Mouse (Mus musculus) heart, embryonic 12.5 days (tissue): ENCODE data around the gene Atp2a1. TPM values are rescaled to one million over a fixed set of nuclear protein-coding genes. Genes with fewer than 3 reads are reported as not detected.

Experiments used
- ATAC-seq: fragments of 200-750 bp; cut with Nextera tagmentation; 2 replicates; pipeline ENCODE4 v1.8.0; 2017; ENCODE audit warnings: moderate TSS enrichment, moderate library complexity; ENCODE audit not compliant: insufficient number of reproducible peaks, low FRiP score
- H3K27ac ChIP-seq: fragments of 300-500 bp; sonication (generic); 2 replicates; pipeline ENCODE4 v1.5.1; 2016; ENCODE audit warnings: mild to moderate bottlenecking, moderate library complexity; ENCODE audit not compliant: poor library complexity, severe bottlenecking
- H3K27me3 ChIP-seq: fragments of 300-500 bp; sonication (generic); replicated peaks from 2 replicates; pipeline ENCODE4 v1.6.1; 2016; ENCODE audit warnings: mild to moderate bottlenecking, moderate library complexity
- H3K36me3 ChIP-seq: fragments of 300-500 bp; sonication (generic); 2 replicates; pipeline ENCODE4 v1.6.1; 2016; ENCODE audit warnings: mild to moderate bottlenecking, moderate library complexity
- H3K4me1 ChIP-seq: fragments of 300-500 bp; sonication (generic); replicated peaks from 2 replicates; pipeline ENCODE4 v1.6.1; 2016; ENCODE audit warnings: mild to moderate bottlenecking
- H3K4me2 ChIP-seq: fragments of 300-500 bp; sonication (generic); 2 replicates; pipeline ENCODE4 v1.6.1; 2016; ENCODE audit warnings: mild to moderate bottlenecking, moderate library complexity
- H3K4me3 ChIP-seq: fragments of 300-500 bp; sonication (generic); 2 replicates; pipeline ENCODE4 v1.5.1; 2016; ENCODE audit warnings: mild to moderate bottlenecking
- H3K9ac ChIP-seq: fragments of 300-500 bp; sonication (generic); 2 replicates; pipeline ENCODE4 v1.6.1; 2016; ENCODE audit warnings: mild to moderate bottlenecking, moderate library complexity
- H3K9me3 ChIP-seq: fragments of 300-500 bp; sonication (generic); replicated peaks from 2 replicates; pipeline ENCODE4 v1.6.1; 2016; ENCODE audit warnings: mild to moderate bottlenecking, moderate library complexity
- WGBS: fragments of 180-500 bp; shearing (Covaris S2); methylation state at CpG from one replicate; pipeline ENCODE4 v1.1.7; 2016; 5-methylcytosine and 5-hydroxymethylcytosine counted together
- polyA plus RNA-seq: library from polyadenylated mRNA; unstranded; fragments of >200 nt; fragmentation: Nextera tagmentation; extraction: Ambion mirVana; gene quantifications from 2 replicates; pipeline ENCODE4 v1.2.1, GENCODE M21; 2016

The Atp2a1 gene
- polyA plus RNA-seq, 1 experiment from 2014 or later, result 3.2 TPM

GRCm38 (mm10) chr7:126472306-126472705 is 9.4 kb upstream of the Atp2a1 start:
- H3K9ac ChIP-seq, result no peak overlapping the region

DNA sequence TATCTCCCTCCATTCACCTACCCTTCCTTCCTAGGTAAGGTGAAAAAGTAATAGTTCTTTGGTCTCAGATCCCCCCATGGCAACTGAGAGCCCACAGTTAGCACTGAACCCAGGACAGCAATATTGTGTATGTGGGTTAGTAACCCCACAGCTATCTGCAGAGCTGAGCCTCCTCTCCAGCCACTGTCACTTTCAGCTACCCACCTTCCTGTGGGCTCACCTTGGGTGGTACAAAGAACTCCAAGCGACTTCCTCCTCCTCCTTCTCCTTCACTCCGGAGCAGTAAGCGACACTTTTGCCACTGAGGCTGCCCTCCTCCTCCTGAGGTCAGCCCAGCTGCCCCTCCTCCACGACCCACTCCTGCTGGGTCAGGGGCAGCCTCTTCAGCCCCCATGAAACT is 8.9 kb upstream of the Atp2a1 start:
- 75% methylated on average over 4 of the region's 4 CpGs for WGBS
- Histone ChIP-seq H3K4me2 (no peak overlapping the region), H3K4me1 (peaks cover 29% of the 10 kb centered on the region), H3K9ac (no peak overlapping the region), H3K4me3 (no peak overlapping the region), H3K27ac (no peak overlapping the region), H3K27me3 (no peaks in the 10 kb centered on the region), H3K9me3 (no peaks in the 10 kb centered on the region), H3K36me3 (peaks cover 60% of the 10 kb centered on the region)
- no peak for ATAC-seq

More at GRCm38 (mm10) chr7:126472306-126472705, 9.4 kb upstream of the Atp2a1 start:
- H3K27ac ChIP-seq, result no peak overlapping the region
- H3K4me3 ChIP-seq, result no peak overlapping the region
- 87% methylated on average over 13 of the region's 13 CpGs for WGBS
- H3K27me3 ChIP-seq, result no peaks in the 10 kb centered on the region
- no peaks in the 10 kb centered on the region for H3K9me3 ChIP-seq
- peaks cover 29% of the 10 kb centered on the region for H3K4me1 ChIP-seq
- no peak overlapping the region for H3K4me2 ChIP-seq
- no peak for ATAC-seq
- peaks cover 56% of the 10 kb centered on the region for H3K36me3 ChIP-seq

GRCm38 (mm10) chr7:126471361-126471760 is 8.5 kb upstream of the Atp2a1 start:
- peaks cover 33% of the 10 kb centered on the region for H3K4me1 ChIP-seq
- no peak for ATAC-seq
- no peaks in the 10 kb centered on the region for H3K27me3 ChIP-seq
- H3K4me2 ChIP-seq, result no peak overlapping the region
- H3K27ac ChIP-seq, result no peak overlapping the region
- 89% methylated on average over 5 of the region's 5 CpGs for WGBS
- no peak overlapping the region for H3K9ac ChIP-seq
- no peaks in the 10 kb centered on the region for H3K9me3 ChIP-seq
- no peak overlapping the region for H3K4me3 ChIP-seq
- H3K36me3 ChIP-seq, result peaks cover 65% of the 10 kb centered on the region

DNA sequence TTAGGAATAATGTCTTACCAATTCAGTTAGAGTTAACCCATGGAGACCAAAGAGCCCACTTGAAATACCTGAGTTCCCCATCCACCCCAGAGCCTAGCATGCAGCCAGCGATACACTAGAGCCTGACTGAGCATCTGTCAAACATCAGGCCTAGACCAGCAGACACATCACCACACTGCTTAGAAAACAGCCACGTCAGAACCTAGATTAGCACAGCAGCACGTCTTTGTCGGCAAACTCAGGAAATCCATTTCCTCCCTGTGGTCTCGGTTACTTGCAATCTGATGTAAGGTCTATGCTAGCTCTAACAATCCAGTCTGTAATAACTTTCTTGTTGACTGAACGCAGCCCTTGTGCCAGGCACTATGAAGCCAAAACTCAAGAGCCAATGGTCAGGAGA is 7.2 kb upstream of the Atp2a1 start:
- Histone ChIP-seq H3K4me2 (no peak overlapping the region), H3K9me3 (no peaks in the 10 kb centered on the region), H3K4me3 (no peak overlapping the region), H3K27me3 (no peaks in the 10 kb centered on the region), H3K4me1 (peaks cover 39% of the 10 kb centered on the region), H3K27ac (no peak overlapping the region), H3K9ac (no peak overlapping the region), H3K36me3 (peaks cover 68% of the 10 kb centered on the region)
- no peak for ATAC-seq
- 45% methylated on average over 6 of the region's 6 CpGs for WGBS

DNA sequence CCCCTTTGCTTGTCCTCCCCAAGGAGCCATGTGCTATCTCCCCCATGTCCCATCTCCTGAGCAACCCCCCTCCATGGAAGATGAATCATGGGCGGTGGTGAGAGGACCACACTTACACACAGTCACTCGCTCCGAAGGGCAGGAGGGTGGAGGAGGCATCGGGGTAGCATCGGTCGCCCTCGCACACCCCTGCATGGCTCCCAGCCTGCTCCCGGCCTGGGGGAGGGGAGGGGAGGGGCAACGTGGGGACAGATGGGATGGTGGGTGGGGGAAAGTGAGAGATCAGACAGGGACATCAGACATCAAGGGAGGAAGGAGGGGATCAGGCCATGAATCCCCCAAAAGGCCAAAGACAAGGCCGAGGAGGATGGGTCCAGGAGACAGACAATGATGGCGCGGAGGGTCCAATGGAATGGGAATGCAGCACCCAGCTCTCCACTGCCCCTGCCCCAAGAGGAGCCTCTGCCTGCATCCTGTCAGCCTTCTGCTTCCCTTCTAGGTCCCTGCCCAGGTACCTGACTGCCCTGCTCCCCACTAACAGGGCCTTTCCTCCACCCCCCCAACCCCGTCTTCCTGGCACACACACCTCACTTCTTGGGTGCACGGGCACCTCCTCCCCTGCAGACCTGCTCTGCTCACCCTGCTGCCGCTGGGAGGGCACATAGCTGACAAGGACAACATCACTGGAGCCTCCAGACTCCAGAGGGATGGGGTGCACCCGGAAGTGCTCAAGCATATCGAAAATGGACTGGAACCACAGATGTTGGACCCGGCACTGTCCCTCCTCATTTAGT is 5.1 kb upstream of the Atp2a1 start:
- H3K9ac ChIP-seq, result no peak overlapping the region
- peaks cover 68% of the 10 kb centered on the region for H3K36me3 ChIP-seq
- H3K27ac ChIP-seq, result no peak overlapping the region
- 83% methylated on average over 18 of the region's 18 CpGs for WGBS
- H3K4me1 ChIP-seq, result peaks cover 47% of the 10 kb centered on the region
- no peak overlapping the region for H3K4me2 ChIP-seq
- no peaks in the 10 kb centered on the region for H3K27me3 ChIP-seq
- no peaks in the 10 kb centered on the region for H3K9me3 ChIP-seq
- no peak for ATAC-seq
- H3K4me3 ChIP-seq, result no peak overlapping the region

GRCm38 (mm10) chr7:126467271-126467670 is 4.4 kb upstream of the Atp2a1 start:
- H3K4me1 ChIP-seq, result peaks cover 45% of the 10 kb centered on the region
- H3K9me3 ChIP-seq, result no peaks in the 10 kb centered on the region
- no peak overlapping the region for H3K27ac ChIP-seq
- no peaks in the 10 kb centered on the region for H3K27me3 ChIP-seq
- H3K36me3 ChIP-seq, result peaks cover 61% of the 10 kb centered on the region
- H3K4me3 ChIP-seq, result no peak overlapping the region
- H3K4me2 ChIP-seq, result no peak overlapping the region
- ATAC-seq, result no peak
- WGBS, result 61% methylated on average over 5 of the region's 5 CpGs
- H3K9ac ChIP-seq, result no peak overlapping the region

- H3K4me2 ChIP-seq, result no peak overlapping the region
- H3K27ac ChIP-seq, result peak overlapping the region; percentile 83; the same call in 1 of the 2 replicates
- WGBS, result 86% methylated on average over 5 of the region's 5 CpGs
- H3K9me3 ChIP-seq, result no peaks in the 10 kb centered on the region
- no peak overlapping the region for H3K9ac ChIP-seq
- no peak for ATAC-seq
- H3K36me3 ChIP-seq, result peaks cover 56% of the 10 kb centered on the region
- no peak overlapping the region for H3K4me3 ChIP-seq
- H3K4me1 ChIP-seq, result peaks cover 48% of the 10 kb centered on the region
- H3K27me3 ChIP-seq, result 0 out of 2 replicates have a peak, but pooled peaks cover under 1% of the 10 kb centered on the region
These were observed 3.8 kb upstream of the Atp2a1 start for GRCm38 (mm10) chr7:126466707-126467106.

GRCm38 (mm10) chr7:126466116-126466515 is 3.2 kb upstream of the Atp2a1 start:
- H3K9ac ChIP-seq, result no peak overlapping the region
- peaks cover 46% of the 10 kb centered on the region for H3K4me1 ChIP-seq
- H3K27ac ChIP-seq, result peak overlapping the region; percentile 83
- H3K36me3 ChIP-seq, result peaks cover 50% of the 10 kb centered on the region
- H3K27me3 ChIP-seq, result 0 out of 2 replicates have a peak, but pooled peaks cover 4% of the 10 kb centered on the region
- 0 out of 2 replicates have a peak overlapping the region, but pooled peaks have one; percentile 37 for H3K4me2 ChIP-seq
- H3K9me3 ChIP-seq, result no peaks in the 10 kb centered on the region
- WGBS, result 58% methylated on average over 9 of the region's 9 CpGs
- no peak overlapping the region for H3K4me3 ChIP-seq
- ATAC-seq, result no peak

GRCm38 (mm10) chr7:126465246-126466030 is 2.5 kb upstream of the Atp2a1 start:
- 12% methylated on average over 7 of the region's 7 CpGs for WGBS
- Histone ChIP-seq H3K9ac (0 out of 2 replicates have a peak overlapping the region, but pooled peaks have one; percentile 27), H3K27ac (peak overlapping the region; percentile 83), H3K4me1 (peaks cover 42% of the 10 kb centered on the region), H3K9me3 (no peaks in the 10 kb centered on the region), H3K4me2 (peak overlapping the region; percentile 37; the same call in 1 of the 2 replicates), H3K36me3 (peaks cover 44% of the 10 kb centered on the region), H3K27me3 (0 out of 2 replicates have a peak, but pooled peaks cover 4% of the 10 kb centered on the region), H3K4me3 (no peak overlapping the region)
- ATAC-seq, result no peak

DNA sequence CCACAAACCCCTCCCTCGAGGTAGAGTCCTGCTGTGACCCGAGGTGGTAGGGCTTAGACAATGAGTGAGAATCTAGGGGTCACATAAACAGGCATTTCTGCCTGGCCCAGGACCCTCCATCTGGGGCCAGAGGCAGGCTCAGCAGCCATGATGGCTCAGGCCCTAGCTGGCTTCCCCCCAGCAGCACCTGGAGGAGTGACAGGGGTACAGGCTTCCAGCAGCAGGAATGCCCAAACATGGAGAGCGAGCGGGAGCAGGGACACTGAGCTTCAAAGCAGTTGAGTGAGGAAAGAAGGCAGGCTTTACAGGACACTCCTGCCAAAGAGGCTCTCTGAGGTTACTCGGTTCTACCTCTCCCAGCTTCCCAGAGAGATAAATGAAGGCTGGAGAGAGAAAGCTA is 1.9 kb upstream of the Atp2a1 start:
- H3K9ac ChIP-seq, result 0 out of 2 replicates have a peak overlapping the region, but pooled peaks have one; percentile 27

DNA sequence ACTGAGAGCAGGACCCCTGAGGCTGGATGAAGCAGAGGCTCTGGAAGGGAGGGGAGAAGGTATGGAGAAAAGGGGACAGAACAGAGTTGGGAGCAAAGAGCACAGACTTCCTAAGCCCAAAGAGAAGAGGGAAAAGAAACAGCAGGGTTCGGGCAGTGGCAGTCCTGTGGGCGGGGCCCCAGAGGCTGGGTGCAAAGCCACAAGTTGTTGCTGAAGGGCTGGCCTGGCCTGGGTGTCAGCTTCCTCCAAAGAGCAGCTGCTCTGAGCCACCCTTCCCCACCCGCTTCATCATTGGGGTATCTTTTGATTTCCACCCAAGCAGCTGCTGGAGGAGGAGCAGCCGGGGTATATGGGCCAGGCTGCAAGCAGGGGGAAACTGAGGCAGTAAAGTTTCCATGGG is 1.2 kb upstream of the Atp2a1 start:
- Histone ChIP-seq H3K4me1 (peaks cover 46% of the 10 kb centered on the region), H3K9me3 (no peaks in the 10 kb centered on the region), H3K4me2 (no peak overlapping the region), H3K27me3 (0 out of 2 replicates have a peak, but pooled peaks cover 4% of the 10 kb centered on the region), H3K27ac (no peak overlapping the region), H3K4me3 (no peak overlapping the region), H3K9ac (peak overlapping the region; percentile 7; the same call in 1 of the 2 replicates), H3K36me3 (peaks cover 31% of the 10 kb centered on the region)
- no peak for ATAC-seq
- 56% methylated on average over 4 of the region's 4 CpGs for WGBS

More for the DNA sequence above, 1.9 kb upstream of the Atp2a1 start:
- H3K27me3 ChIP-seq, result 0 out of 2 replicates have a peak, but pooled peaks cover 4% of the 10 kb centered on the region
- H3K9me3 ChIP-seq, result no peaks in the 10 kb centered on the region
- peak overlapping the region; percentile 83 for H3K27ac ChIP-seq
- peaks cover 38% of the 10 kb centered on the region for H3K36me3 ChIP-seq
- peaks cover 42% of the 10 kb centered on the region for H3K4me1 ChIP-seq
- no peak overlapping the region for H3K4me3 ChIP-seq
- WGBS, result 18% methylated on average over 5 of the region's 5 CpGs
- ATAC-seq, result no peak
- H3K4me2 ChIP-seq, result no peak overlapping the region
